Mouse (Mus musculus) limb, embryonic 15.5 days (tissue): ENCODE data around the gene Entr1. TPM values are rescaled to one million over a fixed set of nuclear protein-coding genes. Genes with fewer than 3 reads are reported as not detected.

Source experiments
- ATAC-seq: fragments of 200-750 bp; cut with Nextera tagmentation; 2 replicates; pipeline ENCODE4 v1.8.0; 2017; ENCODE audit warnings: low read depth, moderate TSS enrichment; ENCODE audit not compliant: insufficient number of reproducible peaks, low FRiP score, low TSS enrichment
- H3K27ac ChIP-seq: fragments of 300-500 bp; sonication (generic); 2 replicates; pipeline ENCODE4 v1.5.1; 2015; ENCODE audit warnings: moderate library complexity, mild to moderate bottlenecking, inconsistent platforms
- H3K27me3 ChIP-seq: fragments of 300-500 bp; sonication (generic); 2 replicates; pipeline ENCODE4 v1.6.1; 2015; ENCODE audit warnings: inconsistent platforms
- H3K36me3 ChIP-seq: fragments of 300-500 bp; sonication (generic); 2 replicates; pipeline ENCODE4 v1.6.1; 2015; ENCODE audit warnings: inconsistent platforms
- H3K4me1 ChIP-seq: fragments of 300-500 bp; sonication (generic); 2 replicates; pipeline ENCODE4 v1.6.1; 2015; ENCODE audit warnings: inconsistent platforms
- H3K4me2 ChIP-seq: fragments of 300-500 bp; sonication (generic); 2 replicates; pipeline ENCODE4 v1.6.1; 2015; ENCODE audit warnings: mild to moderate bottlenecking, inconsistent platforms
- H3K4me3 ChIP-seq: fragments of 300-500 bp; sonication (generic); 2 replicates; pipeline ENCODE4 v1.5.1; 2015; ENCODE audit warnings: mild to moderate bottlenecking, inconsistent platforms
- H3K9ac ChIP-seq: fragments of 300-500 bp; sonication (generic); 2 replicates; pipeline ENCODE4 v1.6.1; 2015; ENCODE audit warnings: inconsistent platforms
- H3K9me3 ChIP-seq: fragments of 300-500 bp; sonication (generic); 2 replicates; pipeline ENCODE4 v1.6.1; 2016; ENCODE audit warnings: inconsistent platforms
- WGBS: fragments of 180-500 bp; shearing (Covaris S2); methylation state at CpG from one replicate; pipeline ENCODE4 v1.1.7; 2015; 5-methylcytosine and 5-hydroxymethylcytosine counted together
- polyA plus RNA-seq: library from polyadenylated mRNA; unstranded; fragments of >200 nt; fragmentation: Nextera tagmentation; extraction: Ambion mirVana; gene quantifications from 2 replicates; pipeline ENCODE4 v1.2.1, GENCODE M21; 2015

Gene Entr1
- polyA plus RNA-seq, 1 experiment from 2014 or later = 121 TPM

DNA sequence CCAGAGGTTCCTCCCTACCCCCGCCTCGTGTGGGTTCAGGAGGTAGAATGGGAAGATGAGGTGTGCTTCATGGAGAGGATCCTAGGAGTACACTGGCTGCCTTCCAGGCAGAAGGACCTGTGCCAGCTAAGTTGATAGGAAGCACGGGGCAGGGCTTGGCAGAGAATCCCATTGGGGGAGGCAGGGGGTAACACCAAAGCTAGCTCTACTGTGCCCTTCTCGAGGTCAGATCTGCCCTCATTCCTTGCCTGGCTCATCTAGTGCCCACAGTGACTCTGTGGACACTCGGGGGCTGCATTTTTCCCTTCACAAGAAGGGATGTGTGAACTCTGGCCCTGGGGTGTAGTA, 49.9 kb downstream of the Entr1 start:
- no peak for ATAC-seq

DNA sequence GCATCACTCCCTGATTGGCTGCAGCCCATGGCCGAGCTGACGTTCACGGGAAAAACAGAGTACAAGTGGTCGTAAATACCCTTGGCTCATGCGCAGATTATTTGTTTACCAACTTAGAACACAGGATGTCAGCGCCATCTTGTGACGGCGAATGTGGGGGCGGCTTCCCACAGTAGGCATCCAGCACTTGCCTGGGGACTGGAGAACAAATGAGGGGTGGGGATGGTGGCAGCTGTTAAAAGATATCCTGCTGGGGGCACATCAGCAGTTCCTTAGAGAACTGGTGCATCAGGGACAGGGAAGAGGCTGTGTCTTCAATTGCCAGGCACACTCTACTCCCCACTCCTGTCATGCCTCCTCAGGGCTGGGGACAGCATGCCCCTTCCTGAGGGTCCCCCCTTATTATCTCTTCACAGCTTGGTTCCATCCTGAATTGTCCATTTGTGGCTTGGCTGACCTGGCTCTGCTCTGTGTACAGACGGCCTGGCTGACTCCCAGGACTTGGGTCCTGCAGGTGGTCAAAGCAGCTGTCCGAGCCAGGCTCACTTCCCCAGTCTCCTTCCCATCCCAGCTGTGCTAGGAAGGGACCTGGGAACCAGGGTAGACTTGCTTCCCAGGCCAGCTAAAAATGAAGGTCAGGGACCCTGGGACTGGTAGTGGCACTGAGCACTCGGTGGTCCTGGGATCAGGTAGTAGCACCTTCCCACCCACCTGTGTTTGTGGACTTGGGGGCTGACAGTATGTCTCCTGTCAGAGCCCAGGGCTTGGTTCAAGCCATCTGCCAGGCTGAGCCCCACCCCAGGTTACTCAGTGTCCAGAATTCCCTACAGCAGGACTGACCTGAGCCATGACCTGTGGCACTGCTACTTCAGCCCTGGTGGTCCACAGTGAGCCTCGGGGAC, 50.6 kb downstream of the Entr1 start:
- ATAC-seq = no peak
- no peak overlapping the region for H3K4me3 ChIP-seq
- H3K27ac ChIP-seq = no peak overlapping the region
- H3K9ac ChIP-seq = no peak overlapping the region
- H3K9me3 ChIP-seq = no peaks in the 10 kb centered on the region
- 79% methylated on average over 10 of the region's 13 CpGs for WGBS
- H3K27me3 ChIP-seq = no peaks in the 10 kb centered on the region
- peaks cover 31% of the 10 kb centered on the region for H3K4me1 ChIP-seq
- H3K4me2 ChIP-seq = no peak overlapping the region
- peaks cover 50% of the 10 kb centered on the region for H3K36me3 ChIP-seq

More for the DNA sequence above, 49.9 kb downstream of the Entr1 start:
- H3K27ac ChIP-seq = no peak overlapping the region
- no peak overlapping the region for H3K4me2 ChIP-seq
- no peak overlapping the region for H3K9ac ChIP-seq
- H3K36me3 ChIP-seq = peaks cover 57% of the 10 kb centered on the region
- WGBS = 88% methylated on average over 5 of the region's 5 CpGs
- no peaks in the 10 kb centered on the region for H3K9me3 ChIP-seq
- no peaks in the 10 kb centered on the region for H3K27me3 ChIP-seq
- peaks cover 31% of the 10 kb centered on the region for H3K4me1 ChIP-seq
- no peak overlapping the region for H3K4me3 ChIP-seq

Other genes with a start within 250 kb of the Entr1 start
- gene Lhx3, start 181.0 kb downstream of the Entr1 start, polyA plus RNA-seq = not detected in 2 replicates
- gene Qsox2, start 151.8 kb downstream of the Entr1 start, polyA plus RNA-seq = 18.2 and 20.7 TPM in 2 replicates
- gene Ccdc187, start 94.8 kb downstream of the Entr1 start, polyA plus RNA-seq = 0.05 and 0.06 TPM in 2 replicates
- 40.7 and 41.8 TPM in 2 replicates for gene Gpsm1, start 73.8 kb downstream of the Entr1 start, polyA plus RNA-seq
- 25.4 TPM in 2 replicates for gene Dnlz, start 37.2 kb downstream of the Entr1 start, polyA plus RNA-seq
- 0.83 and 1.1 TPM in 2 replicates for gene Card9, start 28.4 kb downstream of the Entr1 start, polyA plus RNA-seq
- 23.7 and 25.8 TPM in 2 replicates for gene Snapc4, start 8.7 kb downstream of the Entr1 start, polyA plus RNA-seq
- 91.1 and 95.2 TPM in 2 replicates for gene Pmpca, start within 50 bp of the Entr1 start, polyA plus RNA-seq
- 17.1 and 19.6 TPM in 2 replicates for gene Inpp5e, start 19.9 kb upstream of the Entr1 start, polyA plus RNA-seq
- 26.2 and 30.5 TPM in 2 replicates for gene Sec16a, start 55.9 kb upstream of the Entr1 start, polyA plus RNA-seq
- gene Notch1, start 127.3 kb upstream of the Entr1 start, polyA plus RNA-seq = 23.1 and 24.3 TPM in 2 replicates
- gene Egfl7, start 190.7 kb upstream of the Entr1 start, polyA plus RNA-seq = 107 and 122 TPM in 2 replicates
- gene Gm20532, start 197.3 kb upstream of the Entr1 start, polyA plus RNA-seq = 0.24 TPM in 1 of 2 replicates, not detected in the other
- 31.5 and 36.3 TPM in 2 replicates for gene Agpat2, start 215.1 kb upstream of the Entr1 start, polyA plus RNA-seq
- 32.0 and 42.8 TPM in 2 replicates for gene Fam69b, start 239.1 kb upstream of the Entr1 start, polyA plus RNA-seq